Mouse (Mus musculus): ENCODE results near the gene Nln.

The Nln gene

GRCm38 (mm10) chr13:104109288-104109815, at the start of gene Nln, which contains the start of gene Sgtb:
TSS of gene Nln (minus strand) at chr13:104109614.
TSS of gene Sgtb (plus strand) at chr13:104109741.
- DNase-seq (ENCODE audit: low spot score): peak; percentile 39

GRCm38 (mm10) chr13:104155686-104156085, 46.3 kb upstream of the Nln start:
- DNase-seq (ENCODE audit: low spot score): no peak

- no peak for DNase-seq (ENCODE audit: low spot score)
These were observed 45.7 kb upstream of the Nln start for GRCm38 (mm10) chr13:104155106-104155505.

- DNase-seq (ENCODE audit: low spot score): no peak
These were observed 44.8 kb upstream of the Nln start for GRCm38 (mm10) chr13:104154180-104154579.

- DNase-seq (ENCODE audit: low spot score): no peak
These were observed 36.2 kb upstream of the Nln start for GRCm38 (mm10) chr13:104145646-104146045.

- no peak for DNase-seq (ENCODE audit: low spot score)
These were observed 35.5 kb upstream of the Nln start for GRCm38 (mm10) chr13:104144871-104145270.

GRCm38 (mm10) chr13:104139369-104140209, 30.2 kb upstream of the Nln start:
- DNase-seq (ENCODE audit: low spot score): peak; percentile 76

- no peak for DNase-seq (ENCODE audit: low spot score)
These were observed 25.2 kb upstream of the Nln start for GRCm38 (mm10) chr13:104134510-104135085.

- no peak for DNase-seq (ENCODE audit: low spot score)
These were observed 23.1 kb upstream of the Nln start for GRCm38 (mm10) chr13:104132561-104132960.

GRCm38 (mm10) chr13:104123662-104124381, 14.4 kb upstream of the Nln start:
- no peak for DNase-seq (ENCODE audit: low spot score)

- DNase-seq (ENCODE audit: low spot score): no peak
These were observed 12.8 kb upstream of the Nln start for GRCm38 (mm10) chr13:104122078-104122840.

- peak; percentile 31 for DNase-seq (ENCODE audit: low spot score)
These were observed 5.4 kb upstream of the Nln start for GRCm38 (mm10) chr13:104114827-104115226.

- DNase-seq (ENCODE audit: low spot score): no peak
These were observed 4.4 kb upstream of the Nln start for GRCm38 (mm10) chr13:104113782-104114181.

GRCm38 (mm10) chr13:104112266-104112900, 3.0 kb upstream of the Nln start:
- DNase-seq (ENCODE audit: low spot score): peak; percentile 29

GRCm38 (mm10) chr13:104110526-104110925, 1.1 kb upstream of the Nln start:
- no peak for DNase-seq (ENCODE audit: low spot score)

GRCm38 (mm10) chr13:104109816-104110521, 555 bp upstream of the Nln start:
- peak; percentile 41 for DNase-seq (ENCODE audit: low spot score)

GRCm38 (mm10) chr13:104108651-104109287, 645 bp downstream of the Nln start:
- no peak for DNase-seq (ENCODE audit: low spot score)

- DNase-seq (ENCODE audit: low spot score): no peak
These were observed 7.7 kb downstream of the Nln start for GRCm38 (mm10) chr13:104101606-104102235.

GRCm38 (mm10) chr13:104100416-104100815, 9.0 kb downstream of the Nln start:
- DNase-seq (ENCODE audit: low spot score): no peak

- no peak for DNase-seq (ENCODE audit: low spot score)
These were observed 12.2 kb downstream of the Nln start for GRCm38 (mm10) chr13:104097190-104097589.
